Mouse (Mus musculus) forebrain, embryonic 16.5 days (tissue): ENCODE results near the gene Scnn1g. TPM values are rescaled to one million over a fixed set of nuclear protein-coding genes. Genes with fewer than 3 reads are reported as not detected.

Experiments
- ATAC-seq: fragments of 200-750 bp; cut with Nextera tagmentation; 2 replicates; pipeline ENCODE4 v1.8.0; 2017; ENCODE audit warnings: mild to moderate bottlenecking, moderate library complexity
- H3K27ac ChIP-seq: fragments of 300-500 bp; sonication (generic); 2 replicates; pipeline ENCODE4 v1.5.1; 2014; ENCODE audit warnings: low read length, control low read depth
- H3K27me3 ChIP-seq: fragments of 300-500 bp; sonication (generic); replicated peaks from 2 replicates; pipeline ENCODE4 v1.6.1; 2014; ENCODE audit warnings: low read length; ENCODE audit not compliant: control insufficient read depth, insufficient read depth
- H3K36me3 ChIP-seq: fragments of 300-500 bp; sonication (generic); 2 replicates; pipeline ENCODE4 v1.6.1; 2014; ENCODE audit not compliant: control insufficient read depth, insufficient read depth
- H3K4me1 ChIP-seq: fragments of 300-500 bp; sonication (generic); replicated peaks from 2 replicates; pipeline ENCODE4 v1.6.1; 2014; ENCODE audit warnings: low read length; ENCODE audit not compliant: control insufficient read depth, insufficient read depth
- H3K4me2 ChIP-seq: fragments of 300-500 bp; sonication (generic); 2 replicates; pipeline ENCODE4 v1.6.1; 2014; ENCODE audit warnings: mild to moderate bottlenecking, low read length, control low read depth
- H3K4me3 ChIP-seq: fragments of 300-500 bp; sonication (generic); replicated peaks from 2 replicates; pipeline ENCODE4 v1.5.1; 2014; ENCODE audit warnings: mild to moderate bottlenecking, low read length, control low read depth
- H3K9ac ChIP-seq: fragments of 300-500 bp; sonication (generic); replicated peaks from 2 replicates; pipeline ENCODE4 v1.6.1; 2014; ENCODE audit warnings: low read depth, low read length, control low read depth
- H3K9me3 ChIP-seq: fragments of 300-500 bp; sonication (generic); 2 replicates; pipeline ENCODE4 v1.6.1; 2016; ENCODE audit warnings: low read length; ENCODE audit not compliant: control insufficient read depth
- WGBS: fragments of 180-500 bp; shearing (Covaris S2); extraction: QIAGEN DNeasy Blood & Tissue Kit; methylation state at CpG from one replicate; pipeline ENCODE4 v1.1.7; 2014; 5-methylcytosine and 5-hydroxymethylcytosine counted together
- polyA plus RNA-seq: library from polyadenylated mRNA; unstranded; fragments of >200 nt; fragmentation: Nextera tagmentation; extraction: Ambion mirVana; gene quantifications from 2 replicates; pipeline ENCODE4 v1.2.1, GENCODE M21; 2015

The Scnn1g gene
- polyA plus RNA-seq = 0.07 TPM in 1 of 2 replicates, not detected in the other

DNA sequence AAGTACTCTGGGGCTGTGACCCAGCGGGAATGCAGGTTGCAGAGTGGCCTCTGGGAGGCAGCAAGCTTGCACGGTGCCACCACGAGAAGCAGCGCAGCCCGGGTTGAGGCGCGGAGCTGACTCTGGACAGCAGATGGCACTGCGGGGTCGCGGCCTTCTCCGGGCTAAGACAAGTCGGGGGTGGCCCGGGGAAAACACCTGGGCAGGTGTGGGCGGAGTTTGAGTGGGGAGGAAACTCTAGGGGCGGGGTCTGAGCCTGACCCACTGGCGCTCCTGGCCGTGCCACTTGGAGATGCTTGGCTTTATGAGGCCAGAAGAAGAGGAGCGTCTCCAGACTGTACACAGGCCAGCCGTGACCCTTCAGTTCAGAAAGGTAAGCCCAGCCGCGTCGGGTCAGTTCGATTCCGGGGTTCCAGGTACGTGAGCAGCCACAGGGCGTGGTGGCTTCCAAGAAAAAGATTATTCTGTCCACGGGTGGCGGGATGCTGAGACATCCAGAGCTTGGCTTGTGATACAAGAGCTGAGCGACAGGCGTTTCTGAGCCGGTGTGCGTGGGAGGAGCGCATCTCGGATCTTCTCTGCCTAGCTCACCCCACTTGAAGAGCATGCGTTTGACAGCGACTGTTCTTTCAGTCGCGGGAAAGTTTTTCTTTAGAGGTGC is at the start of gene Scnn1g:
Scnn1g (plus strand) TSS at position 309 of the 661 bp plus-strand sequence.
- peak within 1 kb of the TSS; percentile 84 for H3K4me2 ChIP-seq
- H3K9ac ChIP-seq = peak within 1 kb of the TSS; percentile 40; the same call in 1 of the 2 replicates
- no peak within 1 kb of the TSS for H3K27ac ChIP-seq
- peak; percentile 96 for ATAC-seq
- H3K36me3 ChIP-seq = no peaks in the 10 kb centered on the region
- peaks cover 28% of the 10 kb centered on the region for H3K27me3 ChIP-seq
- peaks cover 10% of the 10 kb centered on the region for H3K4me1 ChIP-seq
- H3K9me3 ChIP-seq = no peaks in the 10 kb centered on the region
- H3K4me3 ChIP-seq = peak within 1 kb of the TSS; percentile 46
- under 1% methylated on average over 38 of the region's 38 CpGs for WGBS

DNA sequence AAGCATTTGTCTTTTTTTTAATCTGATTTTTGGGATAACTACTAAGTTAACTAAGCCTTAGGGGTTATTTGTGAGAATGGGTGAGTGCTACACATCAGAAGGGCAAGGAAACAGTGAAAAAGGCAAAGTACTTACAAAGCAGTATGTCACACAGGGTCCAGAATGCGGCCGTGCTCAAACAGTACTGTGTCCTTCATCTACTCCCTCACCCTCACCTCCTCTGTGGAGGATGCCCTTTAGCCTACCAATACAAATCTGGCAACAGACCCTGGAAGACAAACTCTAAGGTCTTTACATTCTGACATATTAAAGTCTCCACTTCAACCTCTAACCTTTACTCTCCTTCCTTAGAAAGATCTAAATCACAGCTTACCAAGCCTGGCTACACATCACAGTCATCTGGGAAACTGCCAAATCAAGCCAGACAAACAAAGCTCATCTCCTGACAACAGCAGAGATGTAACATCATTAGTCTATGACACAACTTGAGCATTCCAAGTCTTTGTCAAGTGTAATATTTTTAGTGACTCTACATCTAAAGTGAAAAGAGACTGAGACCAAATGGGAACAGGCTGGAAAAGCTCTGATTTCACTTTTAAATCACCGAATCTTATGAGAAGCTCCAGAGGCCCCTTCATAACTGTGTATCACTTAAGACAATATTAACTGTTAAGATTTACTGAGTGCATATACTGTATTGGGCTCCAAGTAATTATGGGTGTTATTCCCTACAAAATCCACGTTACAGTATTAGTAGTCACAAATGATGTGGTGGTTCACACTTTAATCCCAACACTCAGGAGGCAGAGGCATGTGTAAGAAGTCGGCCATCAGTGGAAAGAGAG is 48.9 kb upstream of the Scnn1g start:
- Histone ChIP-seq H3K4me2 (no peak overlapping the region), H3K36me3 (no peaks in the 10 kb centered on the region), H3K9me3 (no peaks in the 10 kb centered on the region), H3K27ac (no peak overlapping the region), H3K27me3 (no peaks in the 10 kb centered on the region), H3K9ac (no peak overlapping the region), H3K4me3 (no peak overlapping the region), H3K4me1 (no peaks in the 10 kb centered on the region)
- no peak for ATAC-seq
- 92% methylated on average over 5 of the region's 5 CpGs for WGBS

DNA sequence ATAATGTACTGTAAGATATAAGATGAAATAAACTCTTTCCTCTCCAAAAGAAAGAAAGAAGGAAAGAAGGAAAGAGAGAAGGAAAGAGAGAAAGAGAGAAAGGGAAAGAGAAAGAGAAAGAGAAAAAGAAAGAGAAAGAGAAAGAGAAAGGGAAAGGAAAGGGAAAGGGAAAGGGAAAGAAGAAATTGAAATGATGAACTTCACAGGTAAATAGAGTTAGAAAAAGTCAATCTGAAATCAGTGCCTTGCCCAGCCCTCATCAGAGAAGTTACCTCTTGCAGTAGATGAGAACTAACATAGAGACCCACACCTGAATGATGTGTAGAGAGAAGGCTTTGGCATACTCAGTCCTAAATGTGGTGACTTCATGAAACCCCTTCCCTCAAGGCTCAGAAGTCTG is 44.9 kb upstream of the Scnn1g start:
- ATAC-seq = no peak
- Histone ChIP-seq H3K4me1 (no peaks in the 10 kb centered on the region), H3K27me3 (no peaks in the 10 kb centered on the region)

DNA sequence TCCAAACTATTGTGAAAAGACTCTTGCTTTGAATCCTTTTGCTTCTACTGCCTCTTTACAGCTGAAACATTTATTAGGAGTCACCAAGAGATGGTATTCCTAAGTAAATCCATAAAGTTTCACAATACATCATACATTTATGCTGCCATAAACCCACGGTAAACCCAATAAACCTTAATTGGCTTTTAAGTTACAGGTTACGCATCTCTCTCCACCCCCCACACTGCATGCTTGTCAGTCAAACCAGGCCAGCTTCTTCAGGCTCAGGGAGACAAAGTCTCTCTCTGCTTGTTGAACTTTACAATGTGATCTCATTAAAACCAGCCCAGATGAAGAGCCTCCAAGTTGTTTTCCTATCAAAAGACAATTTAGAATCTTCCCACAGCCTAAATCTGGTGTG is 42.5 kb upstream of the Scnn1g start:
- WGBS = 78% methylated on average over 2 of the region's 2 CpGs
- Histone ChIP-seq H3K9ac (no peak overlapping the region), H3K36me3 (no peaks in the 10 kb centered on the region), H3K27me3 (no peaks in the 10 kb centered on the region), H3K4me2 (no peak overlapping the region), H3K27ac (no peak overlapping the region), H3K4me3 (no peak overlapping the region), H3K9me3 (no peaks in the 10 kb centered on the region), H3K4me1 (no peaks in the 10 kb centered on the region)
- no peak for ATAC-seq

More for the DNA sequence above, 44.9 kb upstream of the Scnn1g start:
- Histone ChIP-seq H3K9ac (no peak overlapping the region), H3K36me3 (no peaks in the 10 kb centered on the region), H3K9me3 (no peaks in the 10 kb centered on the region), H3K27ac (no peak overlapping the region), H3K4me2 (no peak overlapping the region), H3K4me3 (no peak overlapping the region)

DNA sequence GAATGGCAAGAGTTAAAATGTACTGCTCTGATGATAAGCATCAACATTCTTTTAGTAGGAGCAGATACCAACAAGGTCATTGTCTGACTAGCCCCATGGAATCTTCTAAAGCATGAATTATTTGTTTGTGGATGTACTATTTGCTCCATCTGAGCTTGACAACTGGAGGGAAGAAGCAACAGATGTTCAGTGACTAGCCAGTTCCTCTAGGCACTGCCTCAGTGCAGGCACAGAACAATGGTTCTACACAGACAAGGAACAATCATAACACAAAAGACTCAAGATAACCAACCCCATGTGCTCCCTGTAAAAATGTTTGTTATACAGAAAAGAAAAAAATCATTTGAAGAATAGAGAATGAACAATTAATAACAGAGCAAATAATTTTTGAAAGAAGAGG is 37.1 kb upstream of the Scnn1g start:
- no peak for ATAC-seq
- no peaks in the 10 kb centered on the region for H3K27me3 ChIP-seq
- H3K4me2 ChIP-seq = no peak overlapping the region
- H3K36me3 ChIP-seq = no peaks in the 10 kb centered on the region
- H3K4me3 ChIP-seq = no peak overlapping the region
- no peaks in the 10 kb centered on the region for H3K9me3 ChIP-seq
- peaks cover 8% of the 10 kb centered on the region for H3K4me1 ChIP-seq
- no peak overlapping the region for H3K27ac ChIP-seq
- H3K9ac ChIP-seq = no peak overlapping the region

DNA sequence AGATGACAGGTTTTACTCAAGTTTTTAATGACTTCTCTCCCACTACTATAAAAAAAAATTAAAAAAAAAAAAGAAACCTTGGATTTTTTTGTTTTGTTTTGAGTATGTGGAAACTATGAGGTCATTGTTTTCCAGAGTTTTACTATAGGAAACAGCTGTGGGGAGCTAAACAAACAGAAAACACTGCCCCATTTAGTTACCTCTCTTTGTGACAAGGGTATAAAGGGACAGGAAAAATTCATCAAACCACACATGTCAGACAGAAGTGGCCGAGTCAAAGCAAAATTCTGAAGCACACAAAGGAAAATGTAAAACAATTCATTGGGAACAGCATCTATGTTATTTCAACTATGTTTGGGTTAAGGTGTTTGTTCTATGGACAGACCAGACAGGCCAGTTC is 36.7 kb upstream of the Scnn1g start:
- Histone ChIP-seq H3K27me3 (no peaks in the 10 kb centered on the region), H3K9ac (no peak overlapping the region), H3K4me2 (no peak overlapping the region), H3K27ac (no peak overlapping the region), H3K9me3 (no peaks in the 10 kb centered on the region), H3K4me1 (peaks cover 8% of the 10 kb centered on the region), H3K36me3 (no peaks in the 10 kb centered on the region), H3K4me3 (no peak overlapping the region)
- ATAC-seq = no peak
- 47% methylated on average over 1 of the region's 1 CpGs for WGBS

DNA sequence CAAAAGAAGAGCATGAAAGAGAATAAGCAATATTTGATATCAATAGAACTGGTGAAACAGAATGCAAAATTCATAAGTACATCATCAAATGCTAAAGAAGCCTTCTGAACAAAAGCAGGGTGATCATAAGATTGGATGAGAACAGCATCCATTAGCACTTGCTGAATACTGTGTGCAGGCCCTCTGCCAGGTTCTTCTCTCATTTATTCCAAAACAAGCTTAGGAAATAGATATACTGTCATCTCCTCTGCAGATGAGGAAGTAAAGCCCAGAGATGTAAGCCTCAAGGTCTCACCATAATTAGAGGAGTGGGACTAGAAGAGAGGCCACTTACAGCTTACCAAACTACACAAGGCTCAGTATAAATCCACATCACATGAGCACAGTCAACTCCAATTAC is 35.1 kb upstream of the Scnn1g start:
- H3K27me3 ChIP-seq = no peaks in the 10 kb centered on the region
- no peaks in the 10 kb centered on the region for H3K36me3 ChIP-seq
- H3K9ac ChIP-seq = no peak overlapping the region
- ATAC-seq = no peak
- peaks cover 20% of the 10 kb centered on the region for H3K4me1 ChIP-seq
- no peak overlapping the region for H3K27ac ChIP-seq
- H3K4me2 ChIP-seq = no peak overlapping the region
- no peaks in the 10 kb centered on the region for H3K9me3 ChIP-seq
- no peak overlapping the region for H3K4me3 ChIP-seq

DNA sequence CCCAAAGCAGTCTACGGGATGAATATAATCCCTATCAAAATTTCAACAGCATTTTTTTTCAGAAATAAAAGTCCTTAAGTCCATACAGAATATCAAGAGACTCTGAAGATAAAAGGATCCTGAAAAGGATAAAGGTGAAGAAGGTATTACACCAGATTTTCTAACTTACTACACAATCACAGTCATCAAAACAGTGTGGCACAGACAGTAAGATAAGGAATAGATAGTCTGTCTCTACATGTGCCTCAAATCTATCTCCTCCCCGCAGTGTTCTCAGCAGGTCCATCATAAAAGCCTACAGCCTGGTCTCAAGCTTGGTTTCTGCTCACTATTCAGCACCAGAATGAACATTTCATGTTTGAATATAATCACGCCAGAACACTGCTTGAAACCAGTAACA is 33.8 kb upstream of the Scnn1g start:
- Histone ChIP-seq H3K4me2 (no peak overlapping the region), H3K9me3 (no peaks in the 10 kb centered on the region), H3K27ac (no peak overlapping the region), H3K9ac (no peak overlapping the region), H3K4me3 (no peak overlapping the region), H3K4me1 (peaks cover 32% of the 10 kb centered on the region), H3K36me3 (no peaks in the 10 kb centered on the region), H3K27me3 (no peaks in the 10 kb centered on the region)
- 88% methylated on average over 3 of the region's 3 CpGs for whole genome bisulfite sequencing
- ATAC-seq = no peak

DNA sequence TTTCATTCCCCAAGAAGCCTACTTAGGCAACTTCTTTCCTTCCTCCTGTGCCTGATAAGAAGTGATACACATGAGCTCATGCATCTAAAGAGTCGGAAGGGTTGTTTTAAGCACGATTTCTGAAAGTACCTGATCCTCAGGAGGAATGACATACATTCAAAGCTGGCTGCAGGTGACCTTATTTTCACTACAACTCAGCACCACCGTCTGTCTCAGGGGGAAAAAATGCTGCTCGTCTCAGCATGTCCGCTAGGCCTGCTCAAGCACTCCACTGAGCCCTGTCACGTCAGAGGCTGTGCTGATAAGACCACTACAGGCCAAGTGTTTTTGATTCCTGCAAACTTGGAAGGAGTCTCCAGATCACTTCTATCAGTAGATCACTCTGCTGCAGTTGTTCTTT is 32.3 kb upstream of the Scnn1g start:
- WGBS = 74% methylated on average over 6 of the region's 6 CpGs
- no peaks in the 10 kb centered on the region for H3K27me3 ChIP-seq
- H3K9me3 ChIP-seq = no peaks in the 10 kb centered on the region
- ATAC-seq = no peak
- H3K27ac ChIP-seq = no peak overlapping the region
- no peak overlapping the region for H3K9ac ChIP-seq
- no peaks in the 10 kb centered on the region for H3K36me3 ChIP-seq
- no peak overlapping the region for H3K4me2 ChIP-seq
- peaks cover 40% of the 10 kb centered on the region for H3K4me1 ChIP-seq
- no peak overlapping the region for H3K4me3 ChIP-seq
